Comparison of ENCODE assay signal across 13 mouse cellular contexts in genomic region chr2:70388645-70389044, GRCm38 (mm10).
DNase-seq lines count a peak whose midpoint lies in the region; ATAC-seq and TF ChIP-seq lines count a peak whose summit lies in the region.
"Had no signal": no experiment of that assay in that cellular context is flagged by ENCODE, and none has a peak within 500 bp of the region (broad histone marks: within the 10 kb centered on the region; RNA-seq: fewer than 3 reads in every experiment).

No protein-coding gene starts in this region.

- H3K27ac ChIP-seq in gastrocnemius, adult 2 months = no peak overlapping the region
- H3K27ac ChIP-seq in kidney, adult 2 months (ENCODE audit: insufficient read depth, low read depth, low read length) = no peak overlapping the region
- no peak overlapping the region for H3K27ac ChIP-seq in embryonic facial prominence, embryonic 15.5 days (replicated peaks)
- no peak overlapping the region for H3K27ac ChIP-seq in midbrain, embryonic 13.5 days
- H3K27ac ChIP-seq: forebrain, embryonic 13.5 days; midbrain, embryonic 12.5 days had no signal

- H3K4me3 ChIP-seq in gastrocnemius, adult 2 months = peak overlapping the region; percentile 17; the same call in 1 of the 2 replicates
- H3K4me3 ChIP-seq in kidney, adult 2 months (ENCODE audit: insufficient read depth, low read depth, low read length) = no peak overlapping the region
- H3K4me3 ChIP-seq in embryonic facial prominence, embryonic 15.5 days (replicated peaks) = no peak overlapping the region
- no peak overlapping the region for H3K4me3 ChIP-seq in midbrain, embryonic 13.5 days (replicated peaks)
- H3K4me3 ChIP-seq: forebrain, embryonic 13.5 days; midbrain, embryonic 12.5 days had no signal

- no peak for TF ChIP-seq POLR2A in kidney, adult 2 months (IDR thresholded peaks at IDR 0.05; ENCODE audit: low read depth, low read length)

- intact Hi-C loops in gastrocnemius, adult 2 months (cut with DNase I) = no loop called here
- intact Hi-C loops in gastrocnemius, postnatal 36 days (cut with DNase I) = no loop called here

- TF ChIP-seq CTCF in gastrocnemius, adult 2 months (IDR thresholded peaks at IDR 0.05) = no peak
- no peak for TF ChIP-seq CTCF in kidney, adult 2 months (conservative IDR thresholded peaks at IDR 0.05; ENCODE audit: insufficient read depth, insufficient read length, low read depth, low read length)

- H3K9me3 ChIP-seq in embryonic facial prominence, embryonic 15.5 days (replicated peaks) = no peaks in the 10 kb centered on the region
- no peaks in the 10 kb centered on the region for H3K9me3 ChIP-seq in midbrain, embryonic 13.5 days
- H3K9me3 ChIP-seq: forebrain, embryonic 13.5 days; midbrain, embryonic 12.5 days had no signal

- 0 out of 2 replicates have a peak overlapping the region, but pooled peaks have one; percentile 19 for H3K4me2 ChIP-seq in embryonic facial prominence, embryonic 15.5 days (replicated peaks)
- H3K4me2 ChIP-seq in midbrain, embryonic 13.5 days (replicated peaks) = no peak overlapping the region
- H3K4me2 ChIP-seq: forebrain, embryonic 13.5 days; midbrain, embryonic 12.5 days had no signal

- no peak for ATAC-seq in embryonic facial prominence, embryonic 15.5 days (ENCODE audit: insufficient number of reproducible peaks, low FRiP score, low TSS enrichment, low read depth)
- ATAC-seq in midbrain, embryonic 13.5 days = 0 out of 2 replicates have a peak, but pooled peaks have one; percentile 9
- no peak for ATAC-seq in granulocyte monocyte progenitor cell, adult 5-6 weeks (replicated peaks; ENCODE audit: poor library complexity, severe bottlenecking)
- ATAC-seq: forebrain, embryonic 13.5 days had no signal

- H3K27me3 ChIP-seq in kidney, adult 2 months (replicated peaks; ENCODE audit: control insufficient read depth, insufficient read depth, low read length) = no peaks in the 10 kb centered on the region; the same call in 1 of the 2 replicates
- H3K27me3 ChIP-seq in embryonic facial prominence, embryonic 15.5 days = no peaks in the 10 kb centered on the region
- H3K27me3 ChIP-seq in midbrain, embryonic 13.5 days = no peaks in the 10 kb centered on the region

- no peaks in the 10 kb centered on the region for H3K4me1 ChIP-seq in kidney, adult 2 months (ENCODE audit: control insufficient read depth, insufficient read depth, low read length)
- peaks cover 9% of the 10 kb centered on the region; the same call in 1 of the 2 replicates for H3K4me1 ChIP-seq in embryonic facial prominence, embryonic 15.5 days
- peaks cover 11% of the 10 kb centered on the region for H3K4me1 ChIP-seq in midbrain, embryonic 13.5 days (replicated peaks)
- H3K4me1 ChIP-seq: forebrain, embryonic 13.5 days had no signal

- no peak for DNase-seq in gastrocnemius, adult 2 months
- DNase-seq in gastrocnemius, postnatal 36 days = no peak
- peak; percentile 22 for DNase-seq in kidney, adult 2 months
- no peak for DNase-seq in kidney, adult 8-10 months
- no peak for DNase-seq in thymus, postnatal 0 days (ENCODE audit: low spot score)
- DNase-seq: heart, postnatal 4 days; lung, adult 2 months; right cerebral cortex, postnatal 4 days had no signal

- H3K9ac ChIP-seq in embryonic facial prominence, embryonic 15.5 days = no peak overlapping the region
- no peak overlapping the region for H3K9ac ChIP-seq in midbrain, embryonic 13.5 days (replicated peaks)
- H3K9ac ChIP-seq: forebrain, embryonic 13.5 days; midbrain, embryonic 12.5 days had no signal

- H3K36me3 ChIP-seq in kidney, adult 2 months (ENCODE audit: control insufficient read depth, insufficient read depth, low read length) = no peaks in the 10 kb centered on the region
- H3K36me3 ChIP-seq in embryonic facial prominence, embryonic 15.5 days = no peaks in the 10 kb centered on the region
- H3K36me3 ChIP-seq in midbrain, embryonic 13.5 days = no peaks in the 10 kb centered on the region
- H3K36me3 ChIP-seq: midbrain, embryonic 12.5 days had no signal

- 32% methylated on average over 6 of the region's 6 CpGs for WGBS in kidney, adult 2 months
- WGBS in embryonic facial prominence, embryonic 15.5 days = 26% methylated on average over 6 of the region's 6 CpGs
- WGBS in midbrain, embryonic 13.5 days = 43% methylated on average over 6 of the region's 6 CpGs
